Mouse (Mus musculus): ENCODE data around the gene 2310022B05Rik. TPM values are rescaled to one million over a fixed set of nuclear protein-coding genes. Genes with fewer than 3 reads are reported as not detected.

2310022B05Rik gene
- total RNA-seq (2021): 100 to 1,000 TPM; 144 to 160 TPM

GRCm38 (mm10) chr8:124663112-124663873 lies at the start of gene 2310022B05Rik:
TSS of gene 2310022B05Rik (minus strand) at chr8:124663369.
- intact Hi-C loops (cut with DNase I): loop anchor here (2.0 kb wide), 1 partner anchor 30 kb away; no protein-coding TSS in a partner anchor
- peak; percentile 92 to 93 for DNase-seq

DNA sequence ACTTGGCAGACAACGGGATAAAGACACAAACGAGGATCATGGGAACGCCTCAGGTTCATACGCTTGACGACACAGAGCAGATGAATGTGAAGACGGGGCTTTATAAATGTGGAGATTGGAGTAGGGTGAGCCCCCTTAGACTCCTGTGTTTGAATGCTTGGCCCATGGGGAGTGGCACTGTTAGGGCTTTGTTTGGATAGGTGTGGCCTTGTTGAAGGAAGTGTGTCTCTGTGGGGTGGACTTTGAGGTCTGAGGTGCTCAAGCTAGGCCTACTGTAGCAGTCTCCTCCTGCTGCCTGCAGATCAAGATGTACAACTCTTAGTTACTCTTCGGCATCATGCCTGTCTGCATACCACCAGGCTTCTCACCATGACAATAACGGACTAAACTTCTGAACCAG lies 42.7 kb upstream of the 2310022B05Rik start:
- no peak for DNase-seq
- intact Hi-C loops (cut with DNase I): no loop called here

DNA sequence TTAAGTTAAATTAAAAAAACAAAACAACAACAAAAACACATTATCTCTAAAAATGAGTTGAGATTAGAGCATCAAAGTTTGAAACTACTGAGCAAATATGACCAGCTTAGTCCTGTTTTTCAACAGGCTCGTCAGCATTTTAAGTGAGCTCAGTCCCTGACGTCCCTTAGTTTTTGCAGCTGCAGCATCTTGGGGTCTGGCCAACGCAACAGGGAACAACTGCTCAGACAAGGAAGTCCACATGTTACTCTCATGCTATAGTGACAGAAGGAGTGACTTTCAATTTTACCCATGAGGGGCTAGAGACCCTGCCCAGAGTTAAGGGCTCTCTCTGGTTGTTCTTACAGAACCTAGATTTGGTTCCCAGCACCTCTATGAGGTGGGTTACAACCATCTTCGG lies 41.2 kb upstream of the 2310022B05Rik start:
- peak in 1 of 2 experiments; percentile 35 for DNase-seq
- intact Hi-C loops (cut with DNase I): no loop called here

DNA sequence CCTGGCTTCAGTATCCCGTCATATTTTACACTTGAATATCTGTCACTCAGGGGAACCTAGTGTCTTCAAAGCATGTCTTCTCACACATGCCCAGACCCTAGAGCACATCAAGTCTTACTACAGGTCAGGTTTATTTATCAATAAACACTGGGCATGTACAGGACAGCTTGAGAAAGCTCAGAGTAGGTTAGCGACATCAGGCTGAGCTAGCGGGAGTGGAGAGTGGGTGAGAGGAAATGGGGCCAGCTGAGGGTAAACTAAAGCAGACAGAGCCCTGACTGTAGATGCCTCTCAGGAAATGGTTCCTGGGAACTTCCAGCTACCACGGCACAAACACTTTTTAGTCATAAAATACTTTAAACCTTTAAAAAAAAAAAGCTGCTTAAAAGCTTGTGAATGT lies 40.4 kb upstream of the 2310022B05Rik start:
- DNase-seq: no peak
- intact Hi-C loops (cut with DNase I): no loop called here

DNA sequence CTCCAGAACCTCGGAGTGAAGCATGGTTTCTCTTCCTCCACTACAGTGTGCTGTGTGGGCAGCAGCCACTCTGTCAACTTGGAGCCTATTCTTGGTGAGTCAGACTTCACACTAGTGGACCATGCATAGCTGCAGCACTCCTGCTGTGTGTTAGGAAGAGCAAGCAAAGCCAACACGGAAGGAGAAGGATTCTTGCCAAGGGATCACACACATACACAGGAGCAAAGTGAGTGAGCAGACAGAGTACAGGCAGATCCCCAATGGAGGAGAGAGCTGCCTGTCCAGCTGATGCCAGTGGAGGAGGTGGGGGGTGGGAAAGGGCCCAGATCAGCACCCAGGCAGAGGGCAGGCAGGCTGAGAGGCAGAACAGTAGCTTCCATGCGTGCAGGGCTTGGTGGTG lies 39.0 kb upstream of the 2310022B05Rik start:
- intact Hi-C loops (cut with DNase I): no loop called here
- no peak for DNase-seq

DNA sequence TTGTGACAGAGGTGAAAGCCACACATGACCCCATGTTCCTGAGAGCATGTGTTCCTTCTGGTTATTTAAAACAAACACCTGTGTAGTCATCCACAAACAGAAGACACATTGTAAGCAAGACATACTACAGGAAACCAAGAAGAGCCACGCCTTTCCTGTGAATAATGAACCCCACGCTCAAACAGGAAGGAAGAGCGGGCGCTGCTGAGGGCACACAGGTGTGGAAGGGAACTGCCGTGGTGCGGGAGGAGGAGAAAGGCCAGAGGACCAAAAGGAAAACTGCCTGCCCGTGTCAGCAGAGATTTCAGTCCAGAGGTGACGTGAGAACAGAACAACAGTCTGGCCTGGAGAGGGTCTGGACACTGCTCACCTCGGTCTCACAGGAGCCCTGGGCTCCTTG lies 37.9 kb upstream of the 2310022B05Rik start:
- intact Hi-C loops (cut with DNase I): no loop called here
- DNase-seq: no peak

GRCm38 (mm10) chr8:124700271-124700670 lies 37.1 kb upstream of the 2310022B05Rik start:
- no peak for DNase-seq
- intact Hi-C loops (cut with DNase I): no loop called here

GRCm38 (mm10) chr8:124695424-124696100 lies 32.4 kb upstream of the 2310022B05Rik start:
- intact Hi-C loops (cut with DNase I): no loop called here
- DNase-seq: no peak

GRCm38 (mm10) chr8:124691706-124692105 lies 28.5 kb upstream of the 2310022B05Rik start:
- intact Hi-C loops (cut with DNase I): no loop called here
- DNase-seq: no peak

- intact Hi-C loops (cut with DNase I): no loop called here
- DNase-seq: no peak
Measured at GRCm38 (mm10) chr8:124688899-124689298, 25.7 kb upstream of the 2310022B05Rik start.

DNA sequence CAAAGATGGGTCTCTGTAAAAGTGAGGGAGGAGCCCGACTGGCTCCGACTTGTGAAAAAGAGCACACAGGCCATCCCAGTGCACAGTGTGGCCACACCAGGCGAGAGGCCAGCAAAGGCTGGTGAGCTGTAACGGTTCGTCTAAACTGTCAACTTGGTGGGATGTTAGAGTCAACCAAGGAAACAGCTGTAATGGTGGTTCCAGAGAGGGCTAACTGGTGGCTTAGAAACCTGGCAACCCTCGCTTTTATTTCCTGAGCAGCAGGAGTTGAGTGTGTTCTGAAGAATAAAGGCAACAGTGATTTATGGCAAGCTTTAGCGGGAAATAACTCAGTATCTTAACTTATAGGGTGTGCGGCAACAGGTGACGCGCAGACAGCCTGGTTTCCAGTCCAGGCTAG lies 19.0 kb upstream of the 2310022B05Rik start:
- intact Hi-C loops (cut with DNase I): no loop called here
- DNase-seq: no peak

DNA sequence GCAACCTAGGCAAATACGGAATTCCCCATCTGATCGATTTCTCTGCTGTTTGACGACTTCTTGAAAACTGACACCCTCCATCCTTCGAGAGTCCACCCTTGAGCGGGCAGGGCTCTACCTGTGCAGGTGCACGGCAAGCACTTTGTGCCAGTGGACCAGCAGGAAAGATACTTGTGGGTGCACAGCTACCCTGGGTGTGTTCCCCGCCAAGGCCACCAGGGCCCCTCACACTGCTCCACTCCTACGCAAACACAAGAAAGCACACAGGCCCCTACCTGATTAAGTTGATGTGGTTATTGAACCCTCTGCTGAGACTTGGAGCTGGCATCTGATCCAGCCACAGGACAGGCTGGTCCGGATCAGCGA lies 18.6 kb upstream of the 2310022B05Rik start:
- intact Hi-C loops (cut with DNase I): no loop called here
- no peak for DNase-seq

- no peak for DNase-seq
- intact Hi-C loops (cut with DNase I): no loop called here
Measured at GRCm38 (mm10) chr8:124681077-124681791, 18.1 kb upstream of the 2310022B05Rik start.

DNA sequence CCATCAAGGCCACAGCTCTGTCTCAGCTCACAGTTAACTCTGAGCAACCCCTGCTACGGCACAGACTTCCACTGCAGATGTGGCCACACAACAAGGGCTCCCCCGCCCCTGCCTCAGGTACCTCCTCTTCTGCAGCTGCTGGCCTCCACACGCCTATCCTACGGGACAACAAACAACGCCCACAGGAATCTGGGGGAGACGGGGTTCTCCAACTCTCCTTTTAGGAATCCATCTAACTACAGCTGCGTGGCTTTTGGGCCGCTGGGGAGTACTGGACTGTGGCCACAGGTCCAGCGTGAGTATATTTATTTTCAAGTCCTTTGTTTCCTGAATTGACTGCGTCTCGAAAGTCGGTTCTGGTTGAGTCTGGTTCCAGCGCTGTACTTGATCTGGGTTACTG lies 15.1 kb upstream of the 2310022B05Rik start:
- intact Hi-C loops (cut with DNase I): loop anchor here (10.0 kb wide), 1 partner anchor 273 kb away; no protein-coding TSS in a partner anchor

GRCm38 (mm10) chr8:124677486-124677885 lies 14.3 kb upstream of the 2310022B05Rik start:
- DNase-seq: peak; percentile 89 to 94
- intact Hi-C loops (cut with DNase I): loop anchor here (1.0 to 10.0 kb wide), 2 partner anchors 60 to 273 kb away; no protein-coding TSS in a partner anchor

More for the DNA sequence above, 15.1 kb upstream of the 2310022B05Rik start:
- no peak for DNase-seq

DNA sequence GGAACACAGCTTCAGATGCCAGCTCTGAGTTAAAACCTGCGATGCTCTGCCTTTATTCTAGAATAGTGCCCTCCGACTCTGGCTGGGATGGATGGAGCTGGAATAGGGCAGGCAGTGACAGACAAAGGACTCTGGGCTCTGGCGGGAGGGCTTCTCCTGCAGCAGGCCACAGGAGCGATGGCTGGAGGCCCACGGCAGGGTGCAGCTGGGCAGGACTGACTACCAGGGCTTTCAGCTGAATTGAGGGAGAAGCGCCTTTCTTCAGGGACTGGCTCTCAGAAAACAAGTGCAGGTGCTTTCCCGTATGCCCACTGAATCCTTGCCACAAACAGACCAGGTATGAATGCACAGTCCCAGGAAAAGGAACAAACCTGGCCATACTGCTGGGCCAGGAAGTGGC lies 13.9 kb upstream of the 2310022B05Rik start:
- intact Hi-C loops (cut with DNase I): loop anchor here (1.0 to 10.0 kb wide), 2 partner anchors 60 to 272 kb away; no protein-coding TSS in a partner anchor
- DNase-seq: peak in 1 of 2 experiments; percentile 29

GRCm38 (mm10) chr8:124676661-124677060 lies 13.5 kb upstream of the 2310022B05Rik start:
- intact Hi-C loops (cut with DNase I): loop anchor here (1.0 to 10.0 kb wide), 2 partner anchors 59 to 272 kb away; no protein-coding TSS in a partner anchor
- DNase-seq: peak in 1 of 2 experiments; percentile 6

DNA sequence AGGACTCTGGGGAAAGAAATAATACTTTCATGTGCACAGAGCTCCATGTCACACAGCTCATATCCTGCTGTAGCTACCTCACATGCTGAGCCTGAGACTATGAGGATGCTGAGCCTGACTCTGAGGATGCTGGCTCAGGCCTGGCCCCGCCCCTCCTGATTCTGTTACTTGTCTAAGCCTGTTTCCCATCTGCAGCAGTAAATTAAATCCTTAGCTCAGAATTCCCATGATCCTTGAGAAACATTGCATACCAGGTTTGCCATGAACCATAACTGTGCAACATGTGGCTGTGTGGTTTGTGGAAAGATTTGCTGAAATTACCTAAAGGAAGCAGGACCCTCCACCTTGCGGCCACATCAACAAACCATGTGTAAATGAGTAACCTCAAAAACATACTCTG lies 9.2 kb upstream of the 2310022B05Rik start:
- DNase-seq: no peak
- intact Hi-C loops (cut with DNase I): loop anchor here (10.0 kb wide), 1 partner anchor 268 kb away; no protein-coding TSS in a partner anchor

- intact Hi-C loops (cut with DNase I): no loop called here
Measured at GRCm38 (mm10) chr8:124668798-124669197, 5.6 kb upstream of the 2310022B05Rik start.

GRCm38 (mm10) chr8:124664414-124664813 lies 1.2 kb upstream of the 2310022B05Rik start:
- DNase-seq: no peak
- intact Hi-C loops (cut with DNase I): no loop called here

More at GRCm38 (mm10) chr8:124668798-124669197, 5.6 kb upstream of the 2310022B05Rik start:
- no peak for DNase-seq

- intact Hi-C loops (cut with DNase I): loop anchor here (2.0 kb wide), 1 partner anchor 31 kb away; no protein-coding TSS in a partner anchor
- DNase-seq: no peak
Measured at GRCm38 (mm10) chr8:124663874-124664230, 683 bp upstream of the 2310022B05Rik start.
